Mouse (Mus musculus) liver, adult 2 months (tissue): ENCODE results near the gene Gpr27.

Experiments used
- CTCF ChIP-seq: fragments of 200-500 bp; IDR thresholded peaks from 2 replicates; pipeline ENCODE4 v1.5.1; 2011; ENCODE audit warnings: low read depth, low read length, control low read depth
- POLR2A ChIP-seq: fragments of 200-500 bp; IDR thresholded peaks from 2 replicates; pipeline ENCODE4 v1.6.1; 2011; ENCODE audit warnings: low read length, control low read depth; ENCODE audit not compliant: insufficient read depth; ENCODE audit errors: extremely low read depth

DNA sequence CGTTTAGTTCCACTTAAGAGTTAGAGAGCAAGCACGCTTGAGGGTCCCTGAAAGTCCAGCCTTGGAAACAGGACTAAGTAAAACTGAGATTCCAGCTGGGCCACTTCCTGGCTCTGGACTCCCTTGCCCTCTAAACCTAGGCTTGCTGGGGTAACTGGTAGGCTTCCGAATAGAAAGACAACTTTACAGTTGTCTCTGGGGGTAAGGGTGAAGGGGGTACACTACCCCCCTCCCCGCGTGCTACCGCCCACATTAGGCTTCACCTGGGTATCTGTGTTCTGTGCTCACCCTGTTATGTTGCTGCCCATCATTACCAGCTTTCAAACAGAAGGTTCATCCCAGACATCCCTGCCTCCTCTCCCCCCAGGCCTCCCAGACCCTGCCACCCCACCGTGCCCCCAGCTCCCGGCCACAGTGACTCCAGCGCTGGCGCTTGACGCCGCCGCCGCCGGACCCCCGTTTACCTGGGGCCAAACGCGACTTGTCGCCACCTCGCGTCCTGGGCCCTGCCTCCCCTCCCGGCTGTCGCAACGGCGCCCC lies 743 bp upstream of the Gpr27 start:
- TF ChIP-seq CTCF (no peak), POLR2A (no peak)
